Mouse (Mus musculus) cerebellum, adult (tissue): Measurements from ENCODE around the gene Wwox.

ENCODE experiments used
- ATAC-seq: cut with Nextera tagmentation; 2 replicates; pipeline ENCODE4 v1.9.2; 2017; ENCODE audit warnings: mild to moderate bottlenecking, moderate library complexity, mixed read lengths; ENCODE audit not compliant: insufficient number of reproducible peaks, low FRiP score, low TSS enrichment

Gene Wwox

GRCm38 (mm10) chr8:114774415-114774775, 334.9 kb downstream of the Wwox start:
- 0 out of 2 replicates have a peak, but pooled peaks have one; percentile 18 for ATAC-seq

- no peak for ATAC-seq
Observed at GRCm38 (mm10) chr8:114775543-114775942, 336.1 kb downstream of the Wwox start.

GRCm38 (mm10) chr8:114776696-114777095, 337.2 kb downstream of the Wwox start:
- no peak for ATAC-seq

- ATAC-seq: no peak
Observed at GRCm38 (mm10) chr8:114777271-114777980, 338.0 kb downstream of the Wwox start.

DNA sequence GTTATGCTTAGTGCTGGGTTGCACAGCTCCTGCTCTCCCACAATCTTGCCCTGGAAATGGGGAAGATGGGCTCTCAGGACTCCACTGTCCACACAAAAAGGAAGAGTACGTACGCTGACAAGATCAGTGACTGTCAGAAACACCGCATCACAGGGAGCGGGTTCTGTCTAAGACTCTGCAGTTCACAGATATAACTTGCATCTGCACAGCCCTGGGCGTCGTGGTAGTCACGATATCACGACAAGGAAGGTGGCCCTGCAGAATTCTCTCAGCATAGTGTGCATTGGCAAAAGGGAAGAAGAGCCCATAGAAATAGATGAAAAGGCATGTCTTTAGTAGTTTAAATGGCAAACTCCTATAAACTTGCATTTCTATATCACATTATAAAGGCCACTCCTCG, 339.5 kb downstream of the Wwox start:
- ATAC-seq: no peak

GRCm38 (mm10) chr8:114783321-114783720, 343.9 kb downstream of the Wwox start:
- ATAC-seq: no peak

DNA sequence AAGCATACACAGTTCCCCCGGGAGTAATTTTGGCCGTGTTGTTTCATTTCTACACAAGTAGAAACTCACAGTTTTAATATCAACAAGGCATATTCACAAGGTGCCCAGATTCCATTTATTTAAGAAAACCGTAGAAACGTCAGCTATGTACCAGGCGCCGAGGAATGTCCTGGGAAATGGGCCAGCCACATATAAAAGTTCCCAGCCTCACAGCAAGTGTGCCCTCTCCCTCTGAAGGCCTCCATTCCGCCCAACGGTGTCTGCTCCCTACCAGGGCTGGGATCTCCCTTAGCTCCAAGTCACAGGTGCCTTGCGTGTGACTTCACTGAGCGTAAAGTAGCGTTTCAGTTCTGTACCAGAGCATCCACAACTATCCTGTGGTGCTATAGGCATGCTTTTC, 346.4 kb downstream of the Wwox start:
- no peak for ATAC-seq

DNA sequence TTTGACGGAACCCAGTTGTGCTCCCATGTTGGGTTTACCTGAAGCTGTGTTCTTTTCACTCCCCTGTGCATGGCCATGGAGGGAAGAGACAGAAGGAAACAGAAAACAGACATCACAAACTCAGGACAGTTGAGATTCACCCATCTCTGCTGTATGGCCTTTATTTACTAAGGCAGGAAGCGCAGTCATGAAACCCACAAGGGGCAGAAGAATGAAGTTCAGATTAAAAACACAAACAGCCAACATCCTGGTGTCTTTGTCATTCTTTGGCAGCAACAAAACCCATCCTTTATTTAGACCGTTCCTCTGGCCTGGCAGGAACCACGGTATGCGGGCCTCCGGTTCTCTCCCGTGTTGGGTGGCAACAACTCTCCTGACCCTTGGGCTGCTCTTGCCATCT, 350.2 kb downstream of the Wwox start:
- no peak for ATAC-seq

- no peak for ATAC-seq
Observed at GRCm38 (mm10) chr8:114790754-114791153, 351.3 kb downstream of the Wwox start.

DNA sequence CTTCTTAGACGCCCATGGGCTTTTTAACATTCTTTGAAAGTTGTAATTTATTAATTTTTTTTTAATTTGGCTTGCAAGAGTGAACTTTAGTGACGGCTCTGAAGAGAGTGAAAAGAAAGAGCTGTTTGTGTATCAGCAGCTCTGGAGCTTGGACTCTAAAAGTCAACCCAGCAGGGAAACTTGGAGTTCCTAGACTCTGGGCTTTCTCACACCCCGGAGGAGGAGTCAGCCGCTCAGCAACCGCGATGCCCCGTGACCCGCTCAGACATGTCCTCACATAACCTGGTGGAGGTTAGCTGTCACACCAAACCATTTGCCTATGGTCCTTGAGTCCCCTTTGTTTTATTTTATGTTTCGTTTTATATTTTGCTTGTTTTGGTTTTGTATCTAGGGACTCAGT, 354.2 kb downstream of the Wwox start:
- ATAC-seq: no peak

- ATAC-seq: no peak
Observed at GRCm38 (mm10) chr8:114801428-114802134, 362.1 kb downstream of the Wwox start.

- ATAC-seq: no peak
Observed at GRCm38 (mm10) chr8:114803113-114803512, 363.7 kb downstream of the Wwox start.

DNA sequence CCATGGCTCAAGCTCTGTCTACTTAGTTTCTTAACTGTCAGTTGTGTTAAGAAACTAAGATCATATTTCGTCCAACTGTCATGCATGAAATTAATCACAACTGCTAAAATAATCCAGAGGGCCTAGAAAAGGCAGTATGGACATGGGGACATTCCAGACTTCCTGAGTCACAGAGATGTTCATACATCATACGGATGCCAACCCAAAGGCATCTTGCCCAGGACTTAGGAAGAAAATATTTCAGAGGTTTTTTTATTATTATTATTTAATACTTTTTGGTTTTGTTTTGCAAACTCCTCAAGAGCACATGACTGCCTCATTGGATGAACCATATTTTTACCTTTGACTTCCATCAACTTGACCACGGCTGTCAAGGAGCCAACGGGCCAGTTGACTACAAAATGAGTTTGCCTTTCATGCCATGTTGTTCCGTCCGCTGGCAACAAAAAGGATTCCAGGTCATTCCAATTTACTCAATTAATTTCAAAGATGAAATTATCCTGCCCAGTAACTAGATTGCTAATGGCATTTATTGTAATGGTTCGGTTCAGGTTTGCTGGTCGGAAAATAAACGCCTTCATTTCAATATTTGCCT, 367.5 kb downstream of the Wwox start:
- ATAC-seq: no peak

DNA sequence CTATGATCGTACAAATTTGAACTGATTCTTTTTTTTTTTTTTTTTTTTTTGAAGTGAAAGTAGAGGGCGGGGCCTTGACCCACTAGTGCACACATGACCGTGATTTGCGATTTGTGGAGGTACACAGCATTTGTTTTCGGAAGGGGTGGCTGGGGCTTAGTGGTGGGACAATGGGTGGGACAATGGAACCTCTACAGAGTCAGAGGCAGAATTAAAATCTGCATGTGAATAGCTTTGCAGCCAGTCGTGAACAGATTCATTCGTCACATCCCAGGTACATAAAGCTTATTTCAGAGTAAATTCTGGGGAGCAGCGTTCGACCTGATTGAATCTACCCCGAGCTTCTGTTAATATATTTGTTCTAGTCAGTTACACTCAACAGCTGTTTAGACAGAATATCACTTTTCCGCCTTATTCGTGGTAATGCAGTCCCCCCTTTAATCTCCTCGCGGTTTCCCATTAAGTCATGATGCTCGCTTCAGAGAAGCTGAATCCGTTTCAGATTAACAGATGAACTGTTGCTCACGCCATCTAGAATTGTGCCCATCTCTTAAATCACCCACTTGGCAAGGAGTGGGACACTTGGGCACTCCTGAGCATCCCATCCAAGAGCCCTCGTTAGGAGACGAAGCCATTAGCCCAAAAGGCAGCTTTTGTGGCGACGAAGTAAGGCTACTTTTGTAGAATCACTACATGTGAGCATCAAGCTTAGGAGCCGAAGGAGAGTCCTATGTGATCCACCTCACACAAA, 368.4 kb downstream of the Wwox start:
- no peak for ATAC-seq

- no peak for ATAC-seq
Observed at GRCm38 (mm10) chr8:114810470-114810869, 371.0 kb downstream of the Wwox start.

GRCm38 (mm10) chr8:114813830-114814229, 374.4 kb downstream of the Wwox start:
- ATAC-seq: no peak

DNA sequence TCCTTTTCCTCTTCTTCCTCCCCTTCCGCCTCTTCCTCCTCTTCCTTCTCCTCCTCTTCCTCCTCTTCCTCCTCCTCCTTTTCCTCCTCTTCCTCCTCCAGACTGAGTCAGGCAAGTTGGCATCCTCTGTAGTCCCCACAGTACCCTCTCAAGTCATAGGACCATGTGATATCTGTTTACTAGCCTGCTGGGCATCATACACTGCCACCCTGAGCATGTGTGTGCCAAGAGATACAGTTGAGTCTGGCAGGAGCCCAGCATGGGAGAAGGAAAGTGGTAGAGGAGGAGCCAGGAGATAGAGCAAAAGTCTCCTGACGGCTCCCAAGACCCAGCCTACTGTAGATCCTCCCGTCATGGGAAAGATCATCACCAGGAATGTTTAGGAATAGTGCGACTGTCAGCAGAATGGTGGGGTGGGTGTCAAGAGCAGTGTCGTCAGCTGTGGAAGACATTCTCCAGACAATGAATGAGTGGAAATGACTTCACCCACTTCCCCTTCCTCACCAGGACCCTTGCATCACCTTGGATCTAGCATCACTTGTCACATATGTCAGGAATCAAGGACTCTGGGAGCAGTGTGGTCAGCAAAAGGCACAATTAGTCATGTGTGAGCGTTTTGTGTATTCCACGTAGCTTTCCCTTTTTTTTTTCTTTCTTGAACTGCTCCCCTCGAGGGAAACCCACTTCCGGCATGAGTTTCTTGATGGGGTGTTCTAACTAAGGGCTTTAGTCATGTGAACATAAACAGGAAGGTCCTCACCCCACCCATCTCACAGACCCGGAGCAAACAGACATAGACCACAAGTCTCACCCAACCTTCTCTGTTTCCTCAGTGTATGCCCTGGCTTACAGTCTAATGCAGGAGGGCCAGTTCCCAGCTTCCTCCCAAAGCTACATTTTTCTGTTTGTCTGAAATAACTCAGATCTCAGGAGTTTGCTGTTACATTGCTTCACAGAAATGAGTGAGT, 375.6 kb downstream of the Wwox start:
- ATAC-seq: no peak

DNA sequence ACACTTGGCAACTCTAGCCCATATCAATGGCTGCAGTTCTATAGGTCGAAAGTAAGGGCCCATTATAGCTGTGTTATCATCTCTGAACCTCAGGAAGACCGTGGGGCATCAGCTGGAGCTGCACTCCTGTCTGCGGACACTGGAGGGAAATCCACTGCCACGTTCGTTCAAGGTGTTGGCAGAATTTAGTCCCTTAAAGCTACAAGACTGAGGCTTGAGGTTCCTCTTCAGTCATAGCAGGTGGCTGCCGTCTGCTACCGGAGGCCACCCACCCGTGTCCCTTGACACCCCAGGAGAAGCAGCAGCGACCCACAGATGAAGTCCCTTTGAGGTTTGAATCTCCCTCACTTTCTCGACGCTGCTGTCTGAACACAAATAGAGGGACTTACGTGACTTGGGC, 376.9 kb downstream of the Wwox start:
- ATAC-seq: no peak

GRCm38 (mm10) chr8:114816949-114817348, 377.5 kb downstream of the Wwox start:
- ATAC-seq: no peak

GRCm38 (mm10) chr8:114821543-114821942, 382.1 kb downstream of the Wwox start:
- no peak for ATAC-seq
